Mouse (Mus musculus): Measurements from ENCODE around the gene Kctd20. TPM values are rescaled to one million over a fixed set of nuclear protein-coding genes. Genes with fewer than 3 reads are reported as not detected.

The Kctd20 gene
- polyA plus RNA-seq, 1 experiment from 2014 or later, result 78.9 TPM

- no peaks in the 10 kb centered on the region for H3K36me3 ChIP-seq (replicated peaks; ENCODE audit: control insufficient read depth, insufficient read depth)
- no peaks in the 10 kb centered on the region for H3K27me3 ChIP-seq (ENCODE audit: control insufficient read depth, insufficient read depth, low read length)
- H3K4me2 ChIP-seq (replicated peaks), result no peak within 1 kb of the TSS
- ATAC-seq (ENCODE audit: low FRiP score), result no peak
- 91% methylated on average over 7 of the region's 7 CpGs for WGBS
- no peaks in the 10 kb centered on the region for H3K4me1 ChIP-seq (replicated peaks; ENCODE audit: control insufficient read depth, insufficient read depth, low read length)
- H3K9ac ChIP-seq, result no peak within 1 kb of the TSS
- DNase-seq (ENCODE audit: low spot score), result no peak
- no peak within 1 kb of the TSS for H3K27ac ChIP-seq
- H3K4me3 ChIP-seq (replicated peaks; ENCODE audit: low read length), result no peak within 1 kb of the TSS
- H3K9me3 ChIP-seq (ENCODE audit: control insufficient read depth, low read length), result peaks cover 5% of the 10 kb centered on the region
Measured at GRCm38 (mm10) chr17:28943740-28944139, 8.0 kb upstream of the Kctd20 start, which contains the start of gene Pxt1. TSS of gene Pxt1 (minus strand) at chr17:28943840.

- DNase-seq (ENCODE audit: low spot score) (no peak), ATAC-seq (ENCODE audit: low FRiP score) (no peak)
- Histone ChIP-seq H3K27me3 (ENCODE audit: control insufficient read depth, insufficient read depth, low read length) (no peaks in the 10 kb centered on the region), H3K9ac (no peak overlapping the region), H3K9me3 (ENCODE audit: control insufficient read depth, low read length) (peaks cover 5% of the 10 kb centered on the region), H3K4me2 (replicated peaks) (no peak overlapping the region), H3K4me1 (replicated peaks; ENCODE audit: control insufficient read depth, insufficient read depth, low read length) (no peaks in the 10 kb centered on the region), H3K36me3 (replicated peaks; ENCODE audit: control insufficient read depth, insufficient read depth) (no peaks in the 10 kb centered on the region), H3K27ac (no peak overlapping the region), H3K4me3 (replicated peaks; ENCODE audit: low read length) (no peak overlapping the region)
- 90% methylated on average over 7 of the region's 7 CpGs for WGBS
Measured at GRCm38 (mm10) chr17:28944481-28944880, 7.3 kb upstream of the Kctd20 start.

DNA sequence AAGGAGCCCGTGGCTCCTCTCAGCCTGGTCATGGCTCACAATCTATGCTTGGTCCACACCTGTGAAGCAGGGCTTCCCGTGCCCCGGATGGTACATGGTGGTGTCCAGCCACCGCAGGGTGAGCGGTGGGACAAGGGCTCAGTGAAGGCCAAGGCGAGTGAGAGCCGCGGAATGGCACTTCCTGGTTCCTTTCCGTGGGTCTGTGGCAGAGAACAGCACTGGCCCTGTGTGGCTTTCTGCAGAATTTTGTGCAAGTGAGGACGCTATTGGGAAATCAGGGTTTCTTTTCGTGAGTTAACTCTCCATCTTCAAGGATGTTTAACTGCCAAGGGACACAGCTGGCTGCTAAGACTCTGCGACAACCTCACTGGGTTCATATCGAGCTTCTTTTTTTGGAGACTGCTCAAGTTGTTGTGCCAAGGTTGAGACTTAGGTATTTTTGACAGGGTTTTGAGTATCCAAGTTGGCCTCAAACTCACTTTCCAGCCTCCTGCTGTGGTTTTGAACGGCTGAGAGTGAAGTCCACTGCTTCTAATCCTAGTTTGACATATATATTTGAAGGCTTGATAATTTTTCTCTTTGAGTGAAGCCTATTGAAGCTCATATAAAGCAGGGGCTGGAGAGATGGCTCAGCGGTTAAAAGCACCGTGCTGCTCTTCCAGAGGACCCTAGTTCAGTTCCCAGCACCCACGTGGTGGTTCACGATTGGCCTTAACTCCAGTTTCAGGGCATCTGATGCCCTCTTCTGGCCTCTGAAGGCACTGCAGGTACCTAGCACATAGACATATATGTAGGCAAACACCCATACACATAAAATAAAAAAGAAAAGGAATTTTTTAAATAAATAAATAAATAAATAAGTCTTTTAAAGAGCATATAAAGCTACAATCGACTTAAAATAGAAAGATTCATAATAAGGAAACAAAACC is 4.5 kb upstream of the Kctd20 start:
- Histone ChIP-seq H3K4me1 (replicated peaks; ENCODE audit: control insufficient read depth, insufficient read depth, low read length) (peaks cover 6% of the 10 kb centered on the region; the same call in 1 of the 2 replicates), H3K4me3 (replicated peaks; ENCODE audit: low read length) (no peak overlapping the region), H3K4me2 (replicated peaks) (no peak overlapping the region), H3K27me3 (ENCODE audit: control insufficient read depth, insufficient read depth, low read length) (no peaks in the 10 kb centered on the region), H3K9ac (no peak overlapping the region), H3K27ac (no peak overlapping the region), H3K36me3 (replicated peaks; ENCODE audit: control insufficient read depth, insufficient read depth) (no peaks in the 10 kb centered on the region), H3K9me3 (ENCODE audit: control insufficient read depth, low read length) (peaks cover 5% of the 10 kb centered on the region)
- DNase-seq (ENCODE audit: low spot score), result no peak
- 94% methylated on average over 19 of the region's 19 CpGs for WGBS
- ATAC-seq (ENCODE audit: low FRiP score), result no peak

- Histone ChIP-seq H3K4me2 (replicated peaks) (no peak overlapping the region), H3K9ac (no peak overlapping the region), H3K27ac (no peak overlapping the region), H3K9me3 (ENCODE audit: control insufficient read depth, low read length) (peaks cover 5% of the 10 kb centered on the region), H3K4me3 (replicated peaks; ENCODE audit: low read length) (no peak overlapping the region), H3K36me3 (replicated peaks; ENCODE audit: control insufficient read depth, insufficient read depth) (no peaks in the 10 kb centered on the region), H3K4me1 (replicated peaks; ENCODE audit: control insufficient read depth, insufficient read depth, low read length) (peaks cover 12% of the 10 kb centered on the region), H3K27me3 (ENCODE audit: control insufficient read depth, insufficient read depth, low read length) (no peaks in the 10 kb centered on the region)
- 88% methylated on average over 4 of the region's 4 CpGs for WGBS
- no peak for ATAC-seq (ENCODE audit: low FRiP score)
- no peak for DNase-seq (ENCODE audit: low spot score)
Measured at GRCm38 (mm10) chr17:28948661-28949060, 3.1 kb upstream of the Kctd20 start.

- ATAC-seq (ENCODE audit: low FRiP score), result no peak
- peaks cover 5% of the 10 kb centered on the region for H3K9me3 ChIP-seq (ENCODE audit: control insufficient read depth, low read length)
- no peaks in the 10 kb centered on the region for H3K27me3 ChIP-seq (ENCODE audit: control insufficient read depth, insufficient read depth, low read length)
- peaks cover 21% of the 10 kb centered on the region for H3K4me1 ChIP-seq (replicated peaks; ENCODE audit: control insufficient read depth, insufficient read depth, low read length)
- no peak overlapping the region for H3K27ac ChIP-seq
- H3K4me3 ChIP-seq (replicated peaks; ENCODE audit: low read length), result no peak overlapping the region
- no peak for DNase-seq (ENCODE audit: low spot score)
- WGBS, result 76% methylated on average over 4 of the region's 4 CpGs
- no peak overlapping the region for H3K9ac ChIP-seq
- no peak overlapping the region for H3K4me2 ChIP-seq (replicated peaks)
- H3K36me3 ChIP-seq (replicated peaks; ENCODE audit: control insufficient read depth, insufficient read depth), result no peaks in the 10 kb centered on the region
Measured at GRCm38 (mm10) chr17:28950751-28951150, 999 bp upstream of the Kctd20 start.

- peak overlapping the region; percentile 84 for H3K9ac ChIP-seq
- DNase-seq (ENCODE audit: low spot score), result no peak
- WGBS, result 25% methylated on average over 9 of the region's 9 CpGs
Measured at GRCm38 (mm10) chr17:28953251-28953650, 1.5 kb downstream of the Kctd20 start.

GRCm38 (mm10) chr17:28954416-28954815 is 2.7 kb downstream of the Kctd20 start:
- Histone ChIP-seq H3K4me3 (replicated peaks; ENCODE audit: low read length) (0 out of 2 replicates have a peak overlapping the region, but pooled peaks have one; percentile 80), H3K9ac (no peak overlapping the region), H3K4me2 (replicated peaks) (peak overlapping the region; percentile 95)

More at GRCm38 (mm10) chr17:28953251-28953650, 1.5 kb downstream of the Kctd20 start:
- Histone ChIP-seq H3K9me3 (ENCODE audit: control insufficient read depth, low read length) (no peaks in the 10 kb centered on the region), H3K4me2 (replicated peaks) (peak overlapping the region; percentile 95), H3K4me1 (replicated peaks; ENCODE audit: control insufficient read depth, insufficient read depth, low read length) (peaks cover 21% of the 10 kb centered on the region), H3K36me3 (replicated peaks; ENCODE audit: control insufficient read depth, insufficient read depth) (0 out of 2 replicates have a peak, but pooled peaks cover 4% of the 10 kb centered on the region), H3K27me3 (ENCODE audit: control insufficient read depth, insufficient read depth, low read length) (no peaks in the 10 kb centered on the region), H3K4me3 (replicated peaks; ENCODE audit: low read length) (peak overlapping the region; percentile 80), H3K27ac (peak overlapping the region; percentile 98)
- no peak for ATAC-seq (ENCODE audit: low FRiP score)

DNA sequence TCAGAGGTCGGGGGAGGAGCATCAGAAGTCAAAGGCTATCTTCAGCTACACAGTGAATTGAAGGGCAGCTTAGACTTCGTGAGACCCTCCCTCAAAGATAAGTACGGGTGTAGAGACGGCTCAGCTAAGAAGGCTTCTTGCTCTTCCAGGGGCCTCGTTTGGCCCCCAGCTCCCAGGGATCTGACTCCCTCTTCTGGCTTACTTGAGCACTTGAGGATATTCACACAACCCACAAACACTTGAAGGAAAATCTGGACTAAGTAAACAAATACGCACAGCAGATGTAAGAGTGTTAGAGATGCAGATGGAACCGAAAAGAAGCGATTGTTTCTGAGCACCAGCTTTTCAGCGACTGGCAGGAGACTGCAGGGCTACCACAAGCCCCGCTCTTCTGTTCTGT is 8.8 kb downstream of the Kctd20 start:
- H3K4me1 ChIP-seq (replicated peaks; ENCODE audit: control insufficient read depth, insufficient read depth, low read length), result no peaks in the 10 kb centered on the region
- H3K4me2 ChIP-seq (replicated peaks), result no peak overlapping the region
- H3K9me3 ChIP-seq (ENCODE audit: control insufficient read depth, low read length), result no peaks in the 10 kb centered on the region
- H3K9ac ChIP-seq, result no peak overlapping the region
- no peak for DNase-seq (ENCODE audit: low spot score)
- no peak for ATAC-seq (ENCODE audit: low FRiP score)
- H3K4me3 ChIP-seq (replicated peaks; ENCODE audit: low read length), result no peak overlapping the region
- WGBS, result 75% methylated on average over 10 of the region's 10 CpGs
- H3K27me3 ChIP-seq (ENCODE audit: control insufficient read depth, insufficient read depth, low read length), result no peaks in the 10 kb centered on the region
- H3K36me3 ChIP-seq (replicated peaks; ENCODE audit: control insufficient read depth, insufficient read depth), result peaks cover 49% of the 10 kb centered on the region
- H3K27ac ChIP-seq, result no peak overlapping the region

More at GRCm38 (mm10) chr17:28954416-28954815, 2.7 kb downstream of the Kctd20 start:
- Histone ChIP-seq H3K4me1 (replicated peaks; ENCODE audit: control insufficient read depth, insufficient read depth, low read length) (peaks cover 21% of the 10 kb centered on the region), H3K9me3 (ENCODE audit: control insufficient read depth, low read length) (no peaks in the 10 kb centered on the region), H3K36me3 (replicated peaks; ENCODE audit: control insufficient read depth, insufficient read depth) (0 out of 2 replicates have a peak, but pooled peaks cover 4% of the 10 kb centered on the region), H3K27ac (no peak overlapping the region), H3K27me3 (ENCODE audit: control insufficient read depth, insufficient read depth, low read length) (no peaks in the 10 kb centered on the region)
- WGBS, result 99% methylated on average over 9 of the region's 9 CpGs
- no peak for DNase-seq (ENCODE audit: low spot score)
- ATAC-seq (ENCODE audit: low FRiP score), result no peak

DNA sequence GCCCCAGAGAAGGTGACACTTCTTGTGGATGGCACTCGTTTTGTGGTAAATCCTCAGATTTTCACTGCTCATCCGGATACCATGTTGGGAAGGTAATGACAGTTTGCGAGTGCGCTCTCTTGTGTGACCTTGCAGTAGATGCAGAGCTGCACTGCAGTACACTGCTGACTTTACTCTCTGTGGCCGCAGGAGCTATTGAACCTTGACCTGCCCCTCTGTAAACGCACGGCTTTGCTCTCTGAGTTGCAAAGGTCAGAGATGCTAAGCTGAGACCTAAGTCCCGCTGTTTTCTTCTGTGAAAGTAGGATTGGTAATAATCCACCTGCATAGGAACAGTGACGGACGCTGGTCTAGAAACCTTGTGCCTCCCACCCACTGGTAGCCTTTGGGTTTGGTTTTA is 9.8 kb downstream of the Kctd20 start:
- no peak for ATAC-seq (ENCODE audit: low FRiP score)
- DNase-seq (ENCODE audit: low spot score), result no peak
- Histone ChIP-seq H3K27ac (no peak overlapping the region), H3K4me3 (replicated peaks; ENCODE audit: low read length) (no peak overlapping the region), H3K36me3 (replicated peaks; ENCODE audit: control insufficient read depth, insufficient read depth) (peaks cover 59% of the 10 kb centered on the region), H3K9ac (no peak overlapping the region), H3K4me2 (replicated peaks) (no peak overlapping the region), H3K4me1 (replicated peaks; ENCODE audit: control insufficient read depth, insufficient read depth, low read length) (no peaks in the 10 kb centered on the region), H3K9me3 (ENCODE audit: control insufficient read depth, low read length) (no peaks in the 10 kb centered on the region), H3K27me3 (ENCODE audit: control insufficient read depth, insufficient read depth, low read length) (no peaks in the 10 kb centered on the region)
- WGBS, result 87% methylated on average over 10 of the region's 10 CpGs

Measured in hindbrain, embryonic 14.5 days (tissue).